ENCODE assay signal across 8 mouse cellular contexts in the genomic region with DNA sequence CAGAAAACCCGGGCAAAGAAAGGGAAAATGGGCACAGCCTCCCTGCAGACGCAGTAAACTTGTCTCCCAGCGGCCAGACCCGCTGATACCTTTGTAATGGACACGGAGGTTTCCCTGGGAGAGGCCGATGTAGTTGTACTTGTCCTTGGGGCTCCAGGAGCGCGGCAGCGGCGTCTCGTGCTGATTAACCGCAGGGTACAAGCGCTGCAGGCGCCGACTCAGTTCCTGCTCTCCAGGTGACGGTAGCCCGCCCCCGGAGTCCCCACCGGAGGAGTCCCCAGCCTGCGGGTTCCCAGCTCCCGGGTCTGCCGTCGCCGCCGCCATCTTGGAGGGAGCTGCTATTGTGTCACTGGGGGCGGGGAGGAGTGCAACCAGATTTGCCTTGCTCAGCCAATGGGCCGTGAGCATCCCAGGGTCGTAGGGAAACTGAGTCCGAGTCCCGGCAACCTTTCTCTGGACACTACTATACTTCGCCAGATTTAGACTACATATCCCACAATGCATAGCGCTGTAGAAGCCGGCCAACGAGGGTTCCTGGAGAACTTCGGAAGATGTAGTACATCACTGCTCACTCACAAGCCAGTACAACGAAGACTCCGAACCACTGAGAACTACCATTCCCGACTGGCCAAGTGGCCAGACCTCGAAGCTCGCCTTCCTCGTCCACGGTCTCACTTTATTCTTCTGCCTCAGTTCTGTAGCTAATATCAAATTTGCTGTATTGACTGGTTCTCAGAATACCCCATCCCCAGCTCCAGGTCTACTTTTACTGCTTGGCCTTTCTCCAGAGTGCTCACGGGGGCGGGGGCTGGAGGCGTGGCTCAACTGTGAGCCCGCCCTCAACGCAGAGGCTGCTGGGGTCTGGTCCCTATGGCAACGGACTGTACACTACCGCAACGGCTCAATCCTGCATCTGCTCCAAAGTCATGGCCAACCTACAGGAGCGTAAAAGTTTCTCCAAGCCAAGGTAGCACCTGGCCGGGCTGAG. TPM values are rescaled to one million over a fixed set of nuclear protein-coding genes. Genes with fewer than 3 reads are reported as not detected.
DNase-seq lines count a peak whose midpoint lies in the region; ATAC-seq and TF ChIP-seq lines count a peak whose summit lies in the region.

A gene (minus strand): TSS at position 490 of the 988 bp plus-strand sequence.
A gene (plus strand): TSS at position 871 of the 988 bp plus-strand sequence.

- peak within 1 kb of the TSS; percentile 97 for H3K4me3 ChIP-seq in hindbrain, embryonic 13.5 days

- H3K9ac ChIP-seq in hindbrain, embryonic 13.5 days, result peak within 1 kb of the TSS; percentile 96

- peak; percentile 98 for ATAC-seq in Patski
- peak; percentile 99 for ATAC-seq in hindbrain, embryonic 13.5 days (ENCODE audit: low FRiP score)

- in situ Hi-C loops in Patski (cut with MboI; ENCODE audit: low pct_unique_long_range_greater_than_20kb), result no loop called here

- peak; percentile 96 for DNase-seq in Patski (ENCODE audit: low read depth, low spot score)
- peak; percentile 96 for DNase-seq in cerebellum, postnatal 14 days
- DNase-seq in frontal cortex, postnatal 14 days (ENCODE audit: low spot score in 2 of 2), result peak; percentile 97 to 98
- peak; percentile 87 to 92 for DNase-seq in layer of hippocampus, postnatal 25 days (ENCODE audit: extremely low spot score in 1 of 2, low spot score in 1 of 2)
- peak; percentile 100 for DNase-seq in lung, postnatal 25 days (ENCODE audit: low spot score)
- peak; percentile 99 for DNase-seq in retina, embryonic 14.5 days (ENCODE audit: low spot score)
- peak; percentile 94 for DNase-seq in thymus, postnatal 4 days

- CTCF ChIA-PET in Patski (lab: Charles Lee), result interaction anchor here (1.1 to 1.3 kb wide), 2 partner anchors 28 to 113 kb away, joined by 3 read pairs; a partner anchor contains a TSS

- peaks cover 5% of the 10 kb centered on the region for H3K27me3 ChIP-seq in Patski
- no peaks in the 10 kb centered on the region for H3K27me3 ChIP-seq in hindbrain, embryonic 13.5 days

- under 1% methylated on average over 52 of the region's 52 CpGs for WGBS in hindbrain, embryonic 13.5 days

- H3K9me3 ChIP-seq in hindbrain, embryonic 13.5 days, result no peaks in the 10 kb centered on the region

- peaks cover 26% of the 10 kb centered on the region for H3K36me3 ChIP-seq in hindbrain, embryonic 13.5 days

- POLR2A ChIA-PET in Patski (lab: Charles Lee), result no interaction called here

- peaks cover 28% of the 10 kb centered on the region for H3K4me1 ChIP-seq in hindbrain, embryonic 13.5 days (replicated peaks)

- H3K4me2 ChIP-seq in hindbrain, embryonic 13.5 days, result peak within 1 kb of the TSS; percentile 98

- TF ChIP-seq CTCF in Patski (IDR thresholded peaks at IDR 0.05), result no peak

- H3K27ac ChIP-seq in hindbrain, embryonic 13.5 days, result peak within 1 kb of the TSS; percentile 85

RNA-seq across cellular contexts. Expression of the first gene that starts in this region (rescaled TPM):
- polyA plus RNA-seq in Patski (2021), result 25.3 TPM
- 11.5 and 14.3 TPM in 2 replicates for polyA plus RNA-seq in hindbrain, embryonic 13.5 days (2015; fragmentation: Nextera tagmentation; extraction: Ambion mirVana)
- 10 to 100 TPM; 24.3 to 26.6 TPM for total RNA-seq in layer of hippocampus, postnatal 25 days (2021)

RNA-seq across cellular contexts. Expression of the second gene that starts in this region (rescaled TPM):
- 0.24 TPM for polyA plus RNA-seq in Patski (2021)
- 0.80 and 1.6 TPM in 2 replicates for polyA plus RNA-seq in hindbrain, embryonic 13.5 days (2015; fragmentation: Nextera tagmentation; extraction: Ambion mirVana)
- total RNA-seq in layer of hippocampus, postnatal 25 days (2021), result under 1 TPM; 0.15 to 0.31 TPM

Comparison
In these comparisons a context has a peak if more than half of its experiments do, and no peak if none do; other contexts are left out.
1. Peak in every context shown above with its lines: DNase-seq, ATAC-seq, H3K4me3 ChIP-seq and H3K27ac ChIP-seq.